Mouse (Mus musculus): ENCODE results near the gene Clip2.

DNA sequence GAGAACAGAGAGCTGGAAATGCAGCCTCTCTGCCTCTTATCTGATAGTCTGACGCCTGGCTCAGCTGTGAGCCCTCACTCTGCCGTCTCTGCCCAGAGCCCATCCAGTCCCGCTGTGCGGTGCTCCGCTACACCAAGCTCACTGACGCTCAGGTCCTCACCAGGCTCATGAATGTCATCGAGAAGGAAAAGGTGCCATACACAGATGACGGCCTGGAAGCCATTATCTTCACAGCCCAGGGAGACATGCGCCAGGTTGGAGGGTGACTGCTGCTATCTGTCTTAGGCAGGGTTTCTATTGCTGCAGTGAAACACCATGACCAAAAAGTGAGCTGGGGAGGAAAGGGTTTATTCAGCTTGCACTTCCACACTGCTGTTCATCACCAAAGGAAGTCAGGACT is 40.9 kb upstream of the Clip2 start:
- TF ChIP-seq CTCF (IDR thresholded peaks at IDR 0.05; ENCODE audit: low read depth), result no peak
- TF ChIP-seq EP300 (optimal IDR thresholded peaks at IDR 0.05), result no peak

Data from stomach, postnatal 0 days (tissue).